Mouse (Mus musculus): ENCODE measurements around the gene Id3.

Id3 gene

DNA sequence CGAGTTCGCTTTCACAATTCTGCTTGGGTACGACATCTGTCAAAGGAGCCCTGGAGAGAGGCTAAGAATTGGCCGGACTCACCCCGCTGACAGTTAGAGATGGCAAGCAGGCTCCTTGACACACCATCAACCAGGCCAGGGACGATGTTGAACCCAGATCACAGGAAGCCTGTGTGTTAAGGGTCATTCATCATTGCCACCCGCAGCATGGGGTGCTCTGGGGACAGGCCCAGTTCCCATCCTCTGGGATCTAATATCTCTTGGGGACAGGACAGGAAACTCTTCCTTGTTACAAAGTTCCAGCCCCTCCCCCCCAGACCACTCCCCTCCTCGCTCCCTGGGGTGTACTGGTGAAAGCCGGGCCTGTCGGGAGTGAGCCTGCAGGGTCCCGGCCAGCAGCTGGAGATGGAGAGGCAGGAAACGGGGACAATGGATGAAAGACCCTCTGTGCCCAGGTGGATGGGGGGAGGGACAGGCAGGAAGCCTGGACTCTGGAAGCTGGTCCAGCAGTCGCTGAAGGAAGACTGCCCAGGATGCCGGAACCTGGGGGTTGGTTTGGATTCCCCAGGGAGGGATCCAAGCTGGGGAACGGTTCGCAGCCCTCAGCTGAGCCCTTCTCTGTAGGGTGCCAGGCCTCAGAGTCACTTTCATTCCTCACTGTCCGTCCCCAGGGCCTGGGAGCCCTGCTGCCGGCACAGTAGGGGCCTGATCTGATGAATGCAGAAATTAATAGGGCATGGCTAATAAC is 38.5 kb upstream of the Id3 start:
- TF ChIP-seq NANOG (IDR thresholded peaks at IDR 0.05; ENCODE audit: borderline replicate concordance, low read length) (no peak), CTCF (conservative IDR thresholded peaks at IDR 0.05; ENCODE audit: low read length) (no peak), POU5F1 (IDR thresholded peaks at IDR 0.05; ENCODE audit: borderline replicate concordance, low read length) (no peak)
- H3K4me3 ChIP-seq (replicated peaks; ENCODE audit: low read length): peak overlapping the region; percentile 52
- H3K9me3 ChIP-seq (ENCODE audit: low read length): no peaks in the 10 kb centered on the region
- no peaks in the 10 kb centered on the region for H3K36me3 ChIP-seq (ENCODE audit: insufficient read depth, low read length)
- peaks cover 47% of the 10 kb centered on the region for H3K27me3 ChIP-seq (ENCODE audit: insufficient read depth, low read length)
- peaks cover 36% of the 10 kb centered on the region for H3K4me1 ChIP-seq (replicated peaks; ENCODE audit: low read depth, low read length)

DNA sequence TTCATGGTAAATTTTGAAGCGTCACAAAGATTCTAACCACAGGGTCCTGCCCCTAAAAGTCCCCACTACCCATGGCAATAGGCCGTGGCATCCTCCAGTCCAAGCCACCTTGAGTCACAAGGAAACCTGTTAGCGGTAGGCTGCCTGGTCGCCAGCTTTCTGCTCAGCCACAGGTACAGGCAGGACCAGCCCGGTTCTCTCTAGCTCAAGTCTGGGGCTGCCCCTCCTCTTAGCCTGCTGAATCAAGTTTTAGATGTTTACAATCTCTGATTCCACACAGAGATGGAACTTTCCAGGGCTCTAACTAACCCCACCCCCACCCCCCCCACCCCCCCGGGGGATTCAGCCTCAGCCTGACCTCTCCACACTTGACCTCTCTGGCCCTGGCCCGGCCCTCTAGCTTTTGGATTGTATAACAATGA is 36.4 kb upstream of the Id3 start:
- peaks cover 38% of the 10 kb centered on the region for H3K4me1 ChIP-seq (replicated peaks; ENCODE audit: low read depth, low read length)
- H3K4me3 ChIP-seq (replicated peaks; ENCODE audit: low read length): no peak overlapping the region
- peaks cover 46% of the 10 kb centered on the region for H3K27me3 ChIP-seq (ENCODE audit: insufficient read depth, low read length)
- TF ChIP-seq CTCF (conservative IDR thresholded peaks at IDR 0.05; ENCODE audit: low read length): no peak
- TF ChIP-seq NANOG (IDR thresholded peaks at IDR 0.05; ENCODE audit: borderline replicate concordance, low read length): no peak
- no peak for TF ChIP-seq POU5F1 (IDR thresholded peaks at IDR 0.05; ENCODE audit: borderline replicate concordance, low read length)
- H3K9me3 ChIP-seq (ENCODE audit: low read length): no peaks in the 10 kb centered on the region
- H3K36me3 ChIP-seq (ENCODE audit: insufficient read depth, low read length): no peaks in the 10 kb centered on the region

DNA sequence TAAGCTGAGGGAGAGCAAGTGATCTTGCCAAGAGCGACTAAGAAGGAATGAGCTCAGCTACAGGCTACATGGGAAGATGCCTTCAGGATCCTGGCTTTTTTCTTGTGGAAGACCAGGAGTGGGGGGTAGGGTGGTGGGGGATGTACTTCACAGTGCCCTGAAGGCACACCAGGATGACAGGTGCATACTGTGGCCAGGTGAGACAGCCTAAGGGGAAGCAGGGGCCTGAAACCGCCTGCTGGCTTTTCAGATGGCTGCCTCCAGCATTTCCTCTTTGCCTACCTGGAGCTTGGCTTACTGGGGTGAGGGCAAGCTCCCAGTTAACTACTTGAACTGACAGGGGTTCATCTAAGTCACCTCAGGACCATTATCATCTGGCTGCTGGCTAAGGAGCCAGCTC is 34.1 kb upstream of the Id3 start:
- peaks cover 35% of the 10 kb centered on the region for H3K27me3 ChIP-seq (ENCODE audit: insufficient read depth, low read length)
- no peaks in the 10 kb centered on the region for H3K9me3 ChIP-seq (ENCODE audit: low read length)

DNA sequence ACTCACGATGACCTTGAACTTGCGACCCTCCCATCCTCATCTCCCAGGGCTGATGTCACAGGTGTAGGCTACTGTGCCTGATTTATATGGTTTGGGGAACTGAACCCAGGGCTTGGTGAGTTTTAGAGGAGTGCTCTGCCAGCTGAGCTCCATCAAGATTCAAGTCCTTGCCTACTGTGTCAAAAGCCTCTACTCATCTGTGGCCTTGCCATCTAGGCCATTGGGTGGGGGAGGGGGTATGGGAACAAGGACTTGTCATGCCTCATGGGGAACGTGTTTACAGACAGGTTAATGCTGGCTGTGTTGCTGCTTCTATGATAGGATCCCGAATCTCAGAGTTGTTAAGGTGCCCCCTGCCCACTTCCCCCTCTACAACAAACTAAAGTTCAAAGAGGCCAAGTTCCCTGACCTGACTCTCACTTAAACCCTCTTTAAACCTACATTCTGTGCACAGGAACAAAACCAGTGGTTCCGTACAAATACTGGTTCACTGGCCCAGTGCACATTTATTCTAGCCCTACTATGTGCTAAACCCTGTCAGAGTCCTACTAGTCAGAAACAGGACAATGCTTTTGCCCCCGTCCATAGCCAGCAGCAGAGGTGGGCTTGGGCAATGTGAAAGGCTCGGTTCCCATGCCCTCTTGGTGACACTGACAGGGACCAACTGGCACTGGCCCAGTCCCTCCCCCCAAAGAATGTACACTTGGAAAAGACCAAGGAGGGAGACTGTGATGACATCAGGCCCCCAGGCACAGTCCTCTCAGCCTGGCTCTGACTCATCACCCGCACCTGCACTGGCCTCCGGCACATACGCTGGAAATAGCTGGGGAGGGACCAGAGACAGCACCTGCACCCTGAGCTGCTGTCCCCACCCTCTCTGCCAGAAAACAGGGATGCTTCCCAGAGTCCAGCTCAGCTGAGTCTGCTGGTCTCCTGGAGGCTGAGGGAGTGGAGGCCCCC is 33.1 kb upstream of the Id3 start:
- Histone ChIP-seq H3K36me3 (ENCODE audit: insufficient read depth, low read length) (no peaks in the 10 kb centered on the region), H3K27me3 (ENCODE audit: insufficient read depth, low read length) (peaks cover 24% of the 10 kb centered on the region), H3K4me1 (replicated peaks; ENCODE audit: low read depth, low read length) (peaks cover 26% of the 10 kb centered on the region), H3K4me3 (replicated peaks; ENCODE audit: low read length) (no peak overlapping the region), H3K9me3 (ENCODE audit: low read length) (no peaks in the 10 kb centered on the region)
- TF ChIP-seq NANOG (IDR thresholded peaks at IDR 0.05; ENCODE audit: borderline replicate concordance, low read length): no peak
- TF ChIP-seq POU5F1 (IDR thresholded peaks at IDR 0.05; ENCODE audit: borderline replicate concordance, low read length): no peak
- no peak for TF ChIP-seq CTCF (conservative IDR thresholded peaks at IDR 0.05; ENCODE audit: low read length)

More for the DNA sequence above, 34.1 kb upstream of the Id3 start:
- H3K4me3 ChIP-seq (replicated peaks; ENCODE audit: low read length): no peak overlapping the region
- TF ChIP-seq POU5F1 (IDR thresholded peaks at IDR 0.05; ENCODE audit: borderline replicate concordance, low read length) (no peak), CTCF (conservative IDR thresholded peaks at IDR 0.05; ENCODE audit: low read length) (no peak), NANOG (IDR thresholded peaks at IDR 0.05; ENCODE audit: borderline replicate concordance, low read length) (no peak)
- no peaks in the 10 kb centered on the region for H3K36me3 ChIP-seq (ENCODE audit: insufficient read depth, low read length)
- H3K4me1 ChIP-seq (replicated peaks; ENCODE audit: low read depth, low read length): peaks cover 36% of the 10 kb centered on the region

DNA sequence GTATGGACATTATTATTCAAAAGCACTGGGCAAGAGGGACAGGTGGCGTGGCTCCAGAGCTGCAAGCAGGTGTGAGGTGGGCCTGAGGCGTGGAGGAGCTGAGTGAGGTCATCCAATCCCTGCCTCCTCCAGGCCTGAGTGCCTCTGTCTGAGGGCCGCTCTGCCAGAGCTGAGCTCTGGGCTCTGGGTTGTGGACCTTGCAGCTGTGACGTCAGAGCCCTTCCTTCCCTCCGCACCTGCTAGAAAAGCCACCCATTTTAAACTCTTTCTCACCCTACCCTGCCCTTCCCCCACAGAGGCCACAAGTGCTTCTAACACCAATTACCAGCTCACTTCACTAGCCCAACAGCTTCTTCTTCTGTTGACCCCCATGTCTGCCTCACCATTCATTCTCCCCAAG is 31.0 kb upstream of the Id3 start:
- peaks cover 15% of the 10 kb centered on the region for H3K4me1 ChIP-seq (replicated peaks; ENCODE audit: low read depth, low read length)
- no peaks in the 10 kb centered on the region for H3K36me3 ChIP-seq (ENCODE audit: insufficient read depth, low read length)
- no peak overlapping the region for H3K4me3 ChIP-seq (replicated peaks; ENCODE audit: low read length)
- TF ChIP-seq POU5F1 (IDR thresholded peaks at IDR 0.05; ENCODE audit: borderline replicate concordance, low read length) (no peak), CTCF (conservative IDR thresholded peaks at IDR 0.05; ENCODE audit: low read length) (no peak), NANOG (IDR thresholded peaks at IDR 0.05; ENCODE audit: borderline replicate concordance, low read length) (no peak)
- peaks cover 28% of the 10 kb centered on the region for H3K27me3 ChIP-seq (ENCODE audit: insufficient read depth, low read length)
- no peaks in the 10 kb centered on the region for H3K9me3 ChIP-seq (ENCODE audit: low read length)

DNA sequence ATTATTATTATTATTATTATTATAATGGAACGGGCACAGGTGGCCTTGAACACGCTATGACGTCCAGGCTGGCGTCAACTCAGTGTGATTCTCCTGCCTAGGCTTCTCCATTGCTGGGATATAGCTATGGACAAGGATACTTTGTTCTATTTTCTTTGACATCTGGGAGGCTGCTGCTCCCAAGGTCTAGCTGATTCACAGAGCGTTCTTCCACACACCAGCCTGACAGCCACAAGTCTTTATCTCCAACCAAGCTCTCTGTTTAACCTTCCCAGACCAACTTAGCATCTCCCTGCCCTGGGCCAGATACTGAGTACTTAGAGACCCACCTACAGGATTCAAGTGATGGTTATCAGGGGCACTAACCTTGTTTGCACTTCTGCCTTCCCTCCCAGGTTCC is 28.6 kb upstream of the Id3 start:
- Histone ChIP-seq H3K9me3 (ENCODE audit: low read length) (no peaks in the 10 kb centered on the region), H3K27me3 (ENCODE audit: insufficient read depth, low read length) (peaks cover 43% of the 10 kb centered on the region), H3K36me3 (ENCODE audit: insufficient read depth, low read length) (no peaks in the 10 kb centered on the region), H3K4me1 (replicated peaks; ENCODE audit: low read depth, low read length) (peaks cover 14% of the 10 kb centered on the region), H3K4me3 (replicated peaks; ENCODE audit: low read length) (no peak overlapping the region)
- TF ChIP-seq CTCF (conservative IDR thresholded peaks at IDR 0.05; ENCODE audit: low read length) (no peak), POU5F1 (IDR thresholded peaks at IDR 0.05; ENCODE audit: borderline replicate concordance, low read length) (no peak), NANOG (IDR thresholded peaks at IDR 0.05; ENCODE audit: borderline replicate concordance, low read length) (no peak)

DNA sequence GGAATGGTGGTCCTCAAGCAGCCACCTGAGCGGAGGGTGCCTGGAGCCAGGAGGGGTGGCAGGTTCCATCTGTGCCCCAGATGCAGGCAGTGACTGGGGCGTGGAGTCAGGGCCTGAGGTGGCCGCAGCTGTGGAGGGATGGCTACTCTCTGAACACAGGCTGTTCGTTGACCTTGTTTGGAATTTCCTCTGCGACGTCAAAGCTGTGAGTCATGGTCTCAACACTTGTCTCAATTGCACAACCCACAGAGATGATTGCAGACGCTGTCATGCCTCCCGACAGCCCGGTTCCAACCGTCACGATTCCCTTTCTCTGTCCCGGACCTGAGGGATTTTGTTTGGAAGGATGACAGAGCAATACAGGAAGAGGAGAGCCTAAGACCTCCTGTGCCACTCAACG is 26.3 kb upstream of the Id3 start:
- H3K27me3 ChIP-seq (ENCODE audit: insufficient read depth, low read length): peaks cover 49% of the 10 kb centered on the region
- no peaks in the 10 kb centered on the region for H3K36me3 ChIP-seq (ENCODE audit: insufficient read depth, low read length)
- no peak for TF ChIP-seq POU5F1 (IDR thresholded peaks at IDR 0.05; ENCODE audit: borderline replicate concordance, low read length)
- H3K4me1 ChIP-seq (replicated peaks; ENCODE audit: low read depth, low read length): peaks cover 2% of the 10 kb centered on the region; the same call in 1 of the 2 replicates
- H3K4me3 ChIP-seq (replicated peaks; ENCODE audit: low read length): no peak overlapping the region
- H3K9me3 ChIP-seq (ENCODE audit: low read length): no peaks in the 10 kb centered on the region

DNA sequence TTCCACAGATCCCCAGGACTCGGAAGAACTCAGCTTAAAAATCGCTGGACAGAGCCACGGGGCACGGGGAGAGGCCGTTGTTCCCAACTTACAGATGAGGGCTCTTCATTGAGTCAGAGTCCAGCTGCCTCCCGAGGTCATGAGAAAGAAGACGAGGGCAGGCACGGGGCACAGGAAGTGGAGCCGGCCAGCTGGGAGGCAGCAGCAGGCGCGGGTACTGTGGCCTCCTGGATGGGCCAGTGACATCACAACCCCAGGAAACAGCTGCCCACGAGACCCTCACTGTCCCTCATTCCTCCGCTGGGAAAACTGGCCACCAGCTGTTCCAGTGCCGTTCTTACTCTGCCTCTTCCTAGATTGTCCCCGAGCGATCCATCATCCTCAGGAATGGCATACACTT is 23.3 kb upstream of the Id3 start:
- Histone ChIP-seq H3K9me3 (ENCODE audit: low read length) (no peaks in the 10 kb centered on the region), H3K36me3 (ENCODE audit: insufficient read depth, low read length) (no peaks in the 10 kb centered on the region), H3K4me3 (replicated peaks; ENCODE audit: low read length) (no peak overlapping the region), H3K4me1 (replicated peaks; ENCODE audit: low read depth, low read length) (0 out of 2 replicates have a peak, but pooled peaks cover 2% of the 10 kb centered on the region), H3K27me3 (ENCODE audit: insufficient read depth, low read length) (peaks cover 44% of the 10 kb centered on the region)
- TF ChIP-seq CTCF (conservative IDR thresholded peaks at IDR 0.05; ENCODE audit: low read length): no peak
- TF ChIP-seq POU5F1 (IDR thresholded peaks at IDR 0.05; ENCODE audit: borderline replicate concordance, low read length): no peak
- TF ChIP-seq NANOG (IDR thresholded peaks at IDR 0.05; ENCODE audit: borderline replicate concordance, low read length): no peak
